Mouse (Mus musculus): ENCODE results near the gene Cadm2. TPM values are rescaled to one million over a fixed set of nuclear protein-coding genes. Genes with fewer than 3 reads are reported as not detected.

Cadm2 gene
- not detected for total RNA-seq (2023)

DNA sequence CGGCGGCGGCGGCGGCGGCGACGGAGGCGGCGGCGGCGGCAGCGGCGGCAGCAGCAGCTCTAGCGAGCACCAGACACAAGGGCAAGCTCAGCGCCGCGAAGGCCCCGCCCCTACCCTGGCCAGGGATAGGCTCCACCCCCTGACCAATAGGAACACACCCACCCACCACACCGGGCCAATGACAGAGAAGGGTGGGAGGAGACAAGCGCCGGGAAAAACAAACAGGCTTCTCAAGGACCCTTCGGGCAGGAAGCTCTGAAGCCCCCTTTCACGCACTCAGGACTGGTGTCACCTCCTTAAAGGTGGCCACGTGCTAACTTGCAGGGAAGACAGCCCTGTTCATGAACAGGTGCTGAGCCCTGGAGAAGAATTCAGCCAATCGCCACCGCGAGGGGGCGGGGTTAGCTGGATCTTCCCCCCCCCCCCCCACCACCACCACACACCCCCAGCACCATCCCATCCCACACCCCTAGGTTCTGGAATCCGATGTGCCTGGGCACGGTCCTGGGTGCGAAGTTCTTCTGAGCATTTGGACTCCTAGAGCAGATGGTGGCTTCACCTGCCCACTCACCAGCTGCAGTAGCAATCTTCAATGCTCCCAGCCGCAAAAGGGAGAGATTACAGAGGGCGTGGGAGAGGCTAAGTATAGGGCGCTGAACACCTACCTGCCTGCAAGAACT lies at the start of gene Cadm2:
Gene Cadm2, minus strand, starts transcription at position 83 of the 680 bp plus-strand sequence.

All from T-cell, adult 66 days (primary cell).